Mouse (Mus musculus) kidney, postnatal 36 days (tissue): ENCODE results near the gene Retnlg.
A peak's percentile ranks its signal among the peaks of the same experiment; 100 is the strongest.
"Not testable (repeated sequence)": the region's sequence is repeated elsewhere in the genome, so short reads cannot be mapped to it uniquely, and the experiment has no call there.

Experiments
- DNase-seq, 2 experiments: peaks; one replicate each; pipeline ENCODE4 v3.0.0; 2021 to 2022; ENCODE audit warnings: mixed read lengths in 2 of 2

Gene Retnlg

DNA sequence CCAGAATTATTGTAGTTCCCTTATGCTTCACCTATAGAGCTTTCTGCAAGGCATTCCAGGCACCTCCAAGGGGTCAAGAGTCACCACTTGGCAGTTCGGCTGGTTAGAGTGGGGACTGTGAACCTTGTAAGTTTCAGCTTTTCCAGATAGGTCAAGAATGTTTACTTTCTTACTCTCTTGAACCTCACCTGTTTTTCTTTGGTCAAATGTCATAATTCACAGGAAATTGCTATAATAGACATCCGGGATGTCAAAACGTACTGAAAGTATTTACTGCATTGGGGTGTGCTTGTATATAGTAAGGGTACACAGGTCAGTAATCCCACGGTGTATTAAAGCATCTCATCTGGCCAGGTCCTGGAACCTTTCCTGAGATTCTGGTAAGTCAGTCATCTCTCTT lies at the start of gene Retnlg:
Gene Retnlg (plus strand): TSS at position 301 of the 400 bp plus-strand sequence.
- no peak for DNase-seq

DNA sequence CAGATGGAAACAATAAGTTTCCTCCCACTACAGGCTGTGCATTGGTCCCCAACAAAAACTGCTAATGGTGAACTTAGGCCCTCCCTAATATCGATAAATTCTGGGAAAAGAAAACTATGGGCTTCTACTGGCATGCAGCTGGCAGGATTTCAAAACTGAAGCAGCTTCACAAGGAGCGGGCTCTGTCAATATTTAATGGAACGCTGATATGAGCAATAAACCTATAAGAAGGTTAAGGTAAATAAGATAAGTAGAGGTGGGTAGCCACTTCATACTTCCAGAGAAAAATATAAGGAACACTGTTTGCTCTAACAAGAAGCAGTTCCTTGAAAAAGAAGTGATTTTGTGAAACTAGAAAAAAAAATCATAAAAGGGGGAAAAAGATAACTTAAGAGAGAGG lies 45.9 kb upstream of the Retnlg start:
- DNase-seq: no peak

DNA sequence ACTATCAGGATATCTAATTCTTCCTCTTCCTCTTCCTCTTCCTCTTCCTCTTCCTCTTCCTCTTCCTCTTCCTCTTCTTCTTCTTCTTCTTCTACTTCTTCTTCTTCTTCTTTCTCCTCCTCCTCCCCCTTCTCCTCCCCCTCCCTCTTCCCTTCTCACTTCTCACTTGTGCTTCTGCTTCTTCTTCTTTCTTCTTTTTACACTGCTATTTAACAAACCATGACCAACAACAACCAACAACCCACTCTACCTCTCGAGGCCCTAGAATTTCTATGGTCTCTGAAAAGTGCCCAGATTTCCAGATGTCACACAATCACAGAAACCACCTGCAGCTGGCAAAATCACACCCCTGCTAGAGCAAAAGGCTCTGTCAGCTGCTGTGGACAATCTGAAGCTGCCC lies 44.8 kb upstream of the Retnlg start:
- DNase-seq: no peak

DNA sequence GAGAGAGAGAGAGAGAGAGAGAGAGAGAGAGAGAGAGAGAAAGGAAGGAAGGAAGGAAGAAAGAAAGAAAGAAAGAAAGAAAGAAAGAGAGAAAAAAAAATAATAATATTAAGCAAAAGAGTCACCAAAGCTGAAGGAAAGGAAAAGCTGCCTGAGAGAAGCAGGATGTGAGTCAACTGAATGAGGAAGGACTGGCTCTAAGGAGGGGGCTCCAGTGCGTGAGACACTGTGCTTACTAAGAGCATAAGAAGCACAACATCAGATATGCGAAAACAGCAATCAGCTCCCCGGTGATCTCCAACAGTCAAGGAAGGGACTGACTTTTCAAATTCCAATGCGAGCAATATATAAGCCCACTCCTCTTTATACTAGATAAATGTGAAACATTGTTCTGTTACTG lies 43.4 kb upstream of the Retnlg start:
- DNase-seq: no peak

DNA sequence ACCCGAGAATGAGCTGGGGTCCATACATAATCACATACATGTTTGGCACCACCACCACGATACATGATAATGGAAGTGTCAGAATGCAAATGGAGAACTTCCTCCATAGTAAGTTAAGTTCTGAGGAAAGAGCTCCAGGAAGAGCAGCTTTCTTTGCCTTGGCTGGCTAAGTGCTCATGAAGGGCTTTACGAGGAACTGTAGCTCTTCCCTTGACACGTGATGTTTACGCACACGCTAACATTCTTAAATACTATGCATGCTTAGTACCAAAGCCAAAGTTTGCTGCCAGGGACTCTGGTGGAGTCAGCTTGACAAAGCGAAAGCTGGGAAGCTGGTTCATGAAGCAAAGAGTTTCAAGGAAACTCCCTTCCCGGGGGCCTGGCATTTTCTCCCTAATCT lies 40.4 kb upstream of the Retnlg start:
- DNase-seq: no peak

DNA sequence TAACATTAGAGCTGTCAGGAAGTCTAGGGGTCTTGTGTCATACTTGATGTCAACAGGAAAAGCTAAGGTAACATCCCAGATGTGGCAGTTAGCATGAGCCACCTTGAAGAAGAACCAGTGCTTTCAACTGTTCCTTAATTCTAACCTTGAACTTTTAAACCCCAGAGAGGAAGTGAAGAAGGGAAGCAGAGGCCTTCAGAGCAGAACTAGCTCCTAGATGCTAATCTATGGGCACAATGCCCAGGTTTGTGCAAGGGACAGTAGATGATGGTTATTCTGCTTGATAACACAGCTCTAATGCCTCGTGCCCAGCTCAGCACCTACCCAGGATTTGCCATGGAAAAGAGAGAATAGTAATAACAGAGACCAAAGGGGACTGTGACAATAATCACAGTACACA lies 38.8 kb upstream of the Retnlg start:
- DNase-seq: not testable (repeated sequence)

DNA sequence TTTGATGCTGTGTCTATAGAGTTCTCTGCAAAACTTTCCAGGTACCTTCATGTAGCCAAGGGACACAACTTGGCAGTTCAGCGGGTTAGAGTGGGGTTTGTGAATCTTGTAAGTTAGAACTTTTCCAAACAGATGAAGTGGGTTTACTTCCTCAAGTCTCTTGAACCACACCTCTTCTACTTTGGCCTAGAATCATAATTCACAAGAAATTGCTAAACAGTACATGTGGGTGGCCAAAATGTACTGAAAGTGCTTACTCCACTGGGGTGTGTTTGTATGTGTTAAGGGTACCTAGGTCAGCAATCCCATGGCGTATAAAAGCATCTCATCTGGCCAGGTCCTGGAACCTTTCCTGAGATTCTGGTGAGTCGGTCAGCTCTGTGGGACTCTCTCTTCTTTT lies 30.2 kb upstream of the Retnlg start, which contains the start of gene Retnla:
Gene Retnla (plus strand): TSS at position 286 of the 400 bp plus-strand sequence.
- no peak for DNase-seq

DNA sequence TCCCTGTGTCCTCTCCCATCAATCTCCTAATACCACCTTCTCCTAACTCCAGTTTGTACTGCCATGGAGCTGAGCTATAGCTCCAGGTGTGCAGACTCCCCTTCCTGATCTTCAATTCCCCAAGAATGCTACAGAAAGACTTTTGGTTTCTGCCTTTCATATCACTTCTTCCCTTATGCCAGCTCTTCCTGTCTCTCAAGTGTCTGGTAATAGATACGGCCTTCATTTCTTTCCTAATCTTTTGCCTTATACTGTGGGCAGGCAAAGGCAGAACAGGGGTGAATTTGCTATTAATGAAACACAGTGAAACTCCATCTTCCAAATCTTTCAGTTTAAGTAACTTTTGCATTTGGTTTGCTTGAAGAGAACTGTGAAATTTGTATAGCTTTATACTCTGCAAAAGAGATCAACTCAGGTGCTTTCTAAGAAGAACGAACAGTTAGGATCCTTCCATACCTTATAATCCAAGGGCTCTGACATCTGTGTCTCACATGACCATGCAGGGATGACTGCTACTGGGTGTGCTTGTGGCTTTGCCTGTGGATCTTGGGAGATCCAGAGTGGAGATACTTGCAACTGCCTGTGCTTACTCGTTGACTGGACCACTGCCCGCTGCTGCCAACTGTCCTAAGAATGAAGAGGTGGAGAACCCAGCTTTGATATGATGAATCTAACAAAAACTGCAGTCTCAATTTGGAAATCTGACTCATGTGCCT lies 28.6 kb upstream of the Retnlg start:
- DNase-seq: no peak

DNA sequence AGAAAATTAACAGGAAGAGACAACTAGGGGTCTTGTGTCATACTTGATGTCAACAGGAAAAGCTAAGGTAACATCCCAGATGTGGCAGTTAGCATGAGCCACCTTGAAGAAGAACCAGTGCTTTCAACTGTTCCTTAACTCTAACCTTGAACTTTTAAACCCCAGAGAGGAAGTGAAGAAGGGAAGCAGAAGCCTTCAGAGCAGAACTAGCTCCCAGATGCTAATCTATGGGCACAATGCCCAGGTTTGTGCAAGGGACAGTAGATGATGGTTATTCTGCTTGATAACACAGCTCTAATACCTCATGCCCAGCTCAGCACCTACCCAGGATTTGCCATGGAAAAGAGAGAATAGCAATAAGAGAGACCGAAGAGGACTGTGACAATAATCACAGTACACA lies 7.4 kb upstream of the Retnlg start:
- peak; percentile 1 to 2 for DNase-seq

DNA sequence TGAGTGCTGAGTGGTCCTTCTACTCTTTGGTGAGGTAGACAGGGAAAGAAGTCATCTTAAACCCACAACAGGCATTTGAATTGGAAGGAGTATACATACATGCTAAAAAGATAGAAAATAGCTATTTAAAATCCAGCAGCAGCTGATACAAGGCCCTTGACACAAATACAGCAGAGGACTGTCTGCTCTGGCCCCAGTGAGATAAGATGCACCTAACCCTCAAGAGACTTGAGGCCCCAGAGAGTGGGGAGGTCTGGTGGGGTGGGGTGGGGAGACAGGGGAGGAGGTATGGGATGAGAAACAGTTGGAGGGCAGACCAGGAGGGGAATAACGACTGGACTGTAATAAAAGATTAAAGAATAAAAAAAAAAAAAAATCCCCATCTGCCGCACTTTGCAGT lies 4.7 kb upstream of the Retnlg start:
- no peak for DNase-seq

DNA sequence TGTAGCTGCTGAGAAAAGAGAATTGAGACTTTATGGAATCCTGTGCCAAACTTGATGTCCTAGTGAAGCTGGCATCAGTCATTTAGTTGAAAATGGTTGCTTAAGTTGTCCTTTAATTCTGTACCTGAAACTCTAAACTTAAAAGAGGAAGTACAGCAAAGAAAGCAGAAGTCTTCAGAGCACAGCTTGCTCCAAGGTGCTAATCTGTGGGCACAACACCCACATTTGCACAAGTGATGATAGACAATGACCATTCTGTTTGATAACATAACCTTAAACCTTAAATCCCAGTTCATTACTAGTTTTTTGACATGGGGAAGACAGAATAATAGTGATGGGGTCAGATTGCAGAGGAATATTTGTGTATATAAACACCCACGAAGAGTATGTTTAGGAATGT lies 3.8 kb upstream of the Retnlg start:
- no peak for DNase-seq

DNA sequence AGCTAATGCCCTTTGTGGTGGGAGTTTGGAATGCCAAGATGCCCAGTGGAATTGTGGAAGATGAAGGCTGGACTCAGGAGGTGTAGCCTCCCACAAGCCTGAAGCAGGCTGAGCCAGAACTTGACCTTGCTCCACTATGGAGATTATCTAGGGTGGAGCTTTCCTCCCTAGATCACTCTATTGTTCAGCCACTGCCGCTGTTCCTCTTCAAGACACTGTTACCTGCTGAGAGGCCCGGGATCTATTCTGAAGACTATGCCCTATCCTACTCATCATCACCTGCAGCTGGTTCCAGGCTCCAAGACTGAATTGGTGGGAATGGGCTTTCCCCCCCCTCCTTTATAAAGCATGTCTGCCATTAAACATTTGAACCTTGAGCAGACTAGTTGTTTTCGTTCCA lies 2.8 kb upstream of the Retnlg start:
- DNase-seq: no peak

DNA sequence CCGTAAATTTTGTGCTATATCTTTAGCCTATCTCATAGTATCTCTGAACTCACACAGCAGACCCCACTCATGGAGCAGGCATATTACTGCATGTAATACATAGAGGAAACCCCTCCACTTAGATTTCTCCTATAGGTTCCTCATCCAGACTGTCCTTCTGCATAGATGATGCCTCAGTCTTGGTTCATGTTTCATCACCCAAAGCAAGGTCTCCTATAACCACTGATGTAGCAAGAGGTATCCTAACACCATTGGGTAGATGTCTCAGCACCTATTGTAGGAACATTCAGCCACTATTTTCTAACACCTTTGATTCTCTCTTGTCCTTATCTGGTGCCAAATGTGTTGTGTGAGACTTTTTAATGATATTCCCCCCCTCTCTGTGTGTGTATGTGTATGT lies 667 bp upstream of the Retnlg start:
- DNase-seq: no peak

DNA sequence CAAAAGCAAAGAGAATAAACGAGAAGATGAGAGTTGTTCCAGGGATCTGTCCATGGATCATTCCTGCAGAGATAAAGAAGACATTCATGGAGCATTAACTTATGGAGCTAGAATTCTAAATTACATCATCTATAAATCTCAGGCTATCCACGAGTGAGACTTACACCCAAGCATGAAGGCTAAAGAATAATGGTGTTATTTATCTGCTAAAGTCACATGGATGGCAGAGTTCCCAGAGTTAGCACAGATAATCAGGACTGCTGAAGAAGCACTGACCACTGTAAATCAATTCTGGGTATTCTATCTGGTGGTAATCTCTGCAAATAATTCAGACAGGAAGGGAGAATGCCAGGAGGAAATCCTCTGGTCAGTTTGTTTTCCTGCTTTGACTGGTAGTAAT lies 18.3 kb downstream of the Retnlg start:
- DNase-seq: no peak

DNA sequence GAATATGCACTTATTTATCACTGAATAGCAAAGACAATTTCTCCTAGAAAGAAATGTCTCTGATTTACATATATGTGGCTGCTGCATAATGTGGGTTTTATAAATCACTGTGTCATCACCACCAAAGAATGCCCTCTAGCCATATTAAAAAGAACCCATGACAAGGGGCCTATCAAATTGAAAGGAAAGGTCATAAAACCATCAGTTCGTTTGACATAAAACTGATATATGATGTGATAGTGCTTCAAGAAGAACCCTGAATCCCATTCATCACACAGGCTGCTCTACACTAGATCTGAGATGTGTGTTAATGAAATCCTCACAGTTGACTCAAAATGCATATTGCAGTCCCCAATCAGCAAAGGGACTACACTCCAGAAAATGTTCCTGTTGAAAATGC lies 27.4 kb downstream of the Retnlg start:
- DNase-seq: no peak

DNA sequence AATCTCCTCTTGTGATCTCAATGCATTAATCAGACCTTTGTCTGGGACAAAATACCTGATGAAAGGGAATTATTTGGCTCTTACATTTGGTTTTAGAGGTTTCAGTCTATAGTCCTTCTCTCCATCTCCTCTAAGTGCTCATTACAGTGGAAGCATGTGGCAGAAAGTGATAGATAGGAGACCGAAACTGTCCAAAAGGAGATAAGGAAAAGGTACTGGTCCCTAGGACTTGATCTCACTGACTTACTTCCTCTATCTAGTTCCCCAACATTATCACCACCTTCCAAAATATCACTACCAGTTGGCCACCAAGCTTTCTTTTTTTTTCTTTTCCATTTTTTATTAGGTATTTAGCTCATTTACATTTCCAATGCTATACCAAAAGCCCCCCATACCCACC lies 38.8 kb downstream of the Retnlg start:
- no peak for DNase-seq

DNA sequence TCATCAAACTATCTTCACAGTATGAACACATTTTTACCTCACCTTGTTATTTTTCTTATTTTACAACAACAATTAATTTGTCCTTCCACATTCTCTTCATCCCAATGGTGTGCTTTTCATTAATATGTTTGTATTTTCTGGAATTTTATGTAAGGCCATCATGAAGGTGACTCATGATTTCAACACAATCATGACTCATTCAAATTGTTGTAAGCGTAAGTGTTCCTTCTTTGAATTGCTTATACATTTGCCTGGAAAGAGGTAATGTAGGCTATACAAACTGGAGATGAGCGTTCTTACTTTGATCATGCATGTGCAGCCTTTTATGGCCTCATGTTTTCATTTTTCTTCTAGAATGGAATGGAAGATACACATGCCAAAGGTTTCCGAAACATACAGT lies 40.8 kb downstream of the Retnlg start:
- DNase-seq: no peak

DNA sequence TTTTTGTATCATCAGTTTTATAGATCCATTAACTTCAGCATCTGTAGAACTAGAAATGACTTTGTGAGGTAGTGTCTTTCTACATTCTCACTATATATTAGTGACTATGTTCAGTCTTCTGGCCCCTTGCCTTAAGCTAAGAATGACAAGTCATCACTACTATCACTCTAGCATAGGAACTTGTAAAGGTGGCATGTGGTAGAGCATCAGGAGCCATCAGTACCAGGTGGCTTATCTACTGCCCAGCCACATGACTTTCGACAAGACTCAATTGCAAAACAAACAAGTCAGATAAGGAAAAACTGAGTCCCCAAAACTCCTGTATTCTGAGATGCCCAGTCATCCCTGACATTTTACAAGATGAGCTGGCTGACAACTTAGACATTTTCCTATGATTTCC lies 51.3 kb downstream of the Retnlg start:
- DNase-seq: no peak
